Mouse (Mus musculus) CH12F3 (cell line): Measurements from ENCODE around the gene Rcbtb2.

ENCODE experiments used
- in situ Hi-C: fragments of 300-500 bp; cut with MboI; formaldehyde crosslinking; loops from 2 replicates; pipeline ENCODE4 v1.14.3; 2020; ENCODE audit warnings: low sequenced_read_pairs

Gene Rcbtb2

GRCm38 (mm10) chr14:73180671-73181070 lies 57.8 kb downstream of the Rcbtb2 start:
- in situ Hi-C loops = no loop called here

GRCm38 (mm10) chr14:73181144-73181543 lies 58.3 kb downstream of the Rcbtb2 start:
- in situ Hi-C loops = no loop called here

- in situ Hi-C loops = no loop called here
Measured at GRCm38 (mm10) chr14:73186875-73187274, 64.0 kb downstream of the Rcbtb2 start.

- in situ Hi-C loops = no loop called here
Measured at GRCm38 (mm10) chr14:73199058-73199457, 76.2 kb downstream of the Rcbtb2 start.

- in situ Hi-C loops = no loop called here
Measured at GRCm38 (mm10) chr14:73201447-73201846, 78.6 kb downstream of the Rcbtb2 start.

- in situ Hi-C loops = no loop called here
Measured at GRCm38 (mm10) chr14:73204016-73204415, 81.2 kb downstream of the Rcbtb2 start.

GRCm38 (mm10) chr14:73209262-73209661 lies 86.4 kb downstream of the Rcbtb2 start:
- in situ Hi-C loops = no loop called here

GRCm38 (mm10) chr14:73210196-73210595 lies 87.4 kb downstream of the Rcbtb2 start:
- in situ Hi-C loops = no loop called here

- in situ Hi-C loops = no loop called here
Measured at GRCm38 (mm10) chr14:73211477-73211876, 88.6 kb downstream of the Rcbtb2 start.

GRCm38 (mm10) chr14:73217062-73217461 lies 94.2 kb downstream of the Rcbtb2 start:
- in situ Hi-C loops = no loop called here

- in situ Hi-C loops = no loop called here
Measured at GRCm38 (mm10) chr14:73222316-73222970, 99.6 kb downstream of the Rcbtb2 start.

- in situ Hi-C loops = no loop called here
Measured at GRCm38 (mm10) chr14:73226346-73226745, 103.5 kb downstream of the Rcbtb2 start.

- in situ Hi-C loops = no loop called here
Measured at GRCm38 (mm10) chr14:73226849-73227248, 104.0 kb downstream of the Rcbtb2 start.

- in situ Hi-C loops = no loop called here
Measured at GRCm38 (mm10) chr14:73231286-73231982, 108.6 kb downstream of the Rcbtb2 start.

GRCm38 (mm10) chr14:73234468-73235031 lies 111.7 kb downstream of the Rcbtb2 start:
- in situ Hi-C loops = no loop called here

GRCm38 (mm10) chr14:73237848-73238321 lies 115.0 kb downstream of the Rcbtb2 start, which contains the start of gene Lpar6:
Gene Lpar6, plus strand, starts transcription at chr14:73237895.
- in situ Hi-C loops = no loop called here

- in situ Hi-C loops = no loop called here
Measured at GRCm38 (mm10) chr14:73238498-73239250, 115.8 kb downstream of the Rcbtb2 start.

GRCm38 (mm10) chr14:73239291-73239690 lies 116.5 kb downstream of the Rcbtb2 start:
- in situ Hi-C loops = no loop called here

- in situ Hi-C loops = no loop called here
Measured at GRCm38 (mm10) chr14:73239857-73240256, 117.0 kb downstream of the Rcbtb2 start.

GRCm38 (mm10) chr14:73244061-73244597 lies 121.3 kb downstream of the Rcbtb2 start:
- in situ Hi-C loops = no loop called here

- in situ Hi-C loops = no loop called here
Measured at GRCm38 (mm10) chr14:73250056-73250455, 127.2 kb downstream of the Rcbtb2 start.
